Mouse (Mus musculus) monocyte, adult 5-6 weeks (primary cell): Measurements from ENCODE around the gene Grm1. TPM values are rescaled to one million over a fixed set of nuclear protein-coding genes. Genes with fewer than 3 reads are reported as not detected.

ENCODE experiments used
- ATAC-seq: fragments of 153-309, 156-312 bp; replicated peaks from 2 replicates; pipeline ENCODE4 v1.8.0; 2017; ENCODE audit warnings: mild to moderate bottlenecking; ENCODE audit not compliant: low TSS enrichment, insufficient number of reproducible peaks, severe bottlenecking, poor library complexity, low FRiP score
- total RNA-seq: library from RNA; stranded (forward); fragments of 200-1000, 200-491, 200-594 nt; gene quantifications from 3 replicates; pipeline ENCODE4 v1.2.3, GENCODE M21; 2017

Grm1 gene
- total RNA-seq, 1 experiment from 2014 or later = not detected

GRCm38 (mm10) chr10:10751033-10751432 lies 331.1 kb downstream of the Grm1 start:
- no peak for ATAC-seq

- peak; percentile 76 for ATAC-seq
Observed at GRCm38 (mm10) chr10:10744097-10744496, 338.1 kb downstream of the Grm1 start.

- ATAC-seq = peak; percentile 47
Observed at GRCm38 (mm10) chr10:10742172-10742571, 340.0 kb downstream of the Grm1 start.

- ATAC-seq = no peak
Observed at GRCm38 (mm10) chr10:10741314-10741713, 340.8 kb downstream of the Grm1 start.

- no peak for ATAC-seq
Observed at GRCm38 (mm10) chr10:10740729-10741128, 341.4 kb downstream of the Grm1 start.

GRCm38 (mm10) chr10:10737041-10737681 lies 345.0 kb downstream of the Grm1 start:
- ATAC-seq = no peak

GRCm38 (mm10) chr10:10734561-10734960 lies 347.6 kb downstream of the Grm1 start:
- ATAC-seq = no peak

- ATAC-seq = no peak; the same call in 1 of the 2 replicates
Observed at GRCm38 (mm10) chr10:10733092-10733491, 349.1 kb downstream of the Grm1 start.

- ATAC-seq = no peak
Observed at GRCm38 (mm10) chr10:10726501-10726900, 355.7 kb downstream of the Grm1 start.

GRCm38 (mm10) chr10:10710837-10711236 lies 371.3 kb downstream of the Grm1 start:
- no peak for ATAC-seq

GRCm38 (mm10) chr10:10710359-10710758 lies 371.8 kb downstream of the Grm1 start:
- no peak for ATAC-seq

GRCm38 (mm10) chr10:10708031-10708430 lies 374.1 kb downstream of the Grm1 start:
- no peak for ATAC-seq

- ATAC-seq = no peak
Observed at GRCm38 (mm10) chr10:10701326-10701725, 380.8 kb downstream of the Grm1 start.

GRCm38 (mm10) chr10:10700903-10701302 lies 381.3 kb downstream of the Grm1 start:
- ATAC-seq = no peak

- ATAC-seq = no peak
Observed at GRCm38 (mm10) chr10:10697497-10697896, 384.7 kb downstream of the Grm1 start.

- no peak for ATAC-seq
Observed at GRCm38 (mm10) chr10:10689668-10690223, 392.4 kb downstream of the Grm1 start.

- no peak for ATAC-seq
Observed at GRCm38 (mm10) chr10:10688907-10689667, 393.1 kb downstream of the Grm1 start.

- no peak for ATAC-seq
Observed at GRCm38 (mm10) chr10:10681048-10681447, 401.1 kb downstream of the Grm1 start, which contains the start of gene Gm10944. Gene Gm10944, plus strand, starts transcription at chr10:10681348.

- no peak for ATAC-seq
Observed at GRCm38 (mm10) chr10:10659976-10660375, 422.2 kb downstream of the Grm1 start.

GRCm38 (mm10) chr10:10659161-10659560 lies 423.0 kb downstream of the Grm1 start:
- ATAC-seq = no peak
